Mouse (Mus musculus): ENCODE results near the gene Tbx20. TPM values are rescaled to one million over a fixed set of nuclear protein-coding genes. Genes with fewer than 3 reads are reported as not detected.

Gene Tbx20
- total RNA-seq (2014; rRNA removed) (2.2 and 2.9 TPM in 2 replicates), polyA plus RNA-seq (2015; fragmentation: Nextera tagmentation; extraction: Ambion mirVana) (0.35 and 0.40 TPM in 2 replicates)

DNA sequence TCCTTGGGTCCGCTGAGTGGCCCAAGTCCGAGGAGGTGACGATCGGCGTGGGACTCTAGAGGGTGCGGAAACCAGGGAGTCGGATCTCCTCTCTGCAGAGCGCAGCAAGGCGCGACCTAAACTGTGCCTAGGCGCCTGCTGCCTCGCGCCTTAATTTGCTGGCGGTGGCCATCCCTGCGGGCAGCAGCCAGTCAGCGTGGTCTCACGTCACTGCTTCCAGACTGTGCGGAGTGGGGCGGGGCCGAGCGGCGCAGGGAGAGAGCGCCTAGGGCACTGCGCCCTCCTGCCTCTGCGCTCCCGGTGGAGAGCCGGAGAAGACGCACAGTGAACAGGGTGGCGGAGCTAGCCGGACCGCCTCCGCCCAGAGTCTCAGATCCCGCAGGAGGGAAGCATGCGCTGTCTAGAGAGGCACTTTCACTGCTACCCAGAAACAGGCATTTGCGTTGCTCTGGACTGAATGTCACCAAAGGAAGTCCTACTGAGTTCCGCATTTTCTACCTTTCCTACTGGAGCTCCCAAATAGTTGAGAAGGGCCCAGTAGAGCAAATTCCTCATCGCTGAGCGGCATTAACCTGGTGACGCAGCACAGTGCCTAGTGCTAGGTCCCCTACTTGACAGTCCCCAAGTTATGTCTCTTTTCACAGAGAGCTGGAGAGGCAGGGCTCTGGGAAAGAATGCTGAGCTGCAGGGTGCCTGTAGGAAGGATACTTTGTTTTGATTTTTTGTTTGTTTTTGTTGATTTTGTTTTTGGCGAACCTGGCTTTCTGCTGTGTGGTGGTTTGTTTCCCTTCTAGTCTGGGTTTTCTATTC is at the start of gene Tbx20:
Gene Tbx20 (minus strand): TSS at position 144 of the 810 bp plus-strand sequence.
- ATAC-seq, result peak; percentile 48
- no peak for TF ChIP-seq CTCF (IDR thresholded peaks at IDR 0.05; ENCODE audit: low read depth)
- peak within 1 kb of the TSS; percentile 23 for H3K4me3 ChIP-seq (ENCODE audit: low read length)
- no peaks in the 10 kb centered on the region for H3K9me3 ChIP-seq (ENCODE audit: low read length)
- H3K9ac ChIP-seq (replicated peaks; ENCODE audit: low read length), result no peak within 1 kb of the TSS
- WGBS, result 1% methylated on average over 35 of the region's 40 CpGs
- peaks cover 92% of the 10 kb centered on the region for H3K27me3 ChIP-seq (ENCODE audit: insufficient read depth, low read length)
- peak within 1 kb of the TSS; percentile 41 for H3K4me2 ChIP-seq (ENCODE audit: low read depth, low read length)
- no peak within 1 kb of the TSS for H3K27ac ChIP-seq
- H3K4me1 ChIP-seq (ENCODE audit: insufficient read depth, low read length), result no peaks in the 10 kb centered on the region
- no peaks in the 10 kb centered on the region for H3K36me3 ChIP-seq (ENCODE audit: insufficient read depth, low read length)
- no peak for DNase-seq (ENCODE audit: low spot score)

- Histone ChIP-seq H3K4me3 (ENCODE audit: low read length) (no peak overlapping the region), H3K27me3 (ENCODE audit: insufficient read depth, low read length) (no peaks in the 10 kb centered on the region), H3K9ac (replicated peaks; ENCODE audit: low read length) (no peak overlapping the region), H3K9me3 (ENCODE audit: low read length) (no peaks in the 10 kb centered on the region), H3K27ac (no peak overlapping the region), H3K36me3 (ENCODE audit: insufficient read depth, low read length) (no peaks in the 10 kb centered on the region), H3K4me2 (ENCODE audit: low read depth, low read length) (no peak overlapping the region), H3K4me1 (ENCODE audit: insufficient read depth, low read length) (no peaks in the 10 kb centered on the region)
- no peak for TF ChIP-seq CTCF (IDR thresholded peaks at IDR 0.05; ENCODE audit: low read depth)
- 55% methylated on average over 3 of the region's 3 CpGs for WGBS
- DNase-seq (ENCODE audit: low spot score) (no peak), ATAC-seq (no peak)
These were observed 44.4 kb upstream of the Tbx20 start for GRCm38 (mm10) chr9:24818511-24818910.

DNA sequence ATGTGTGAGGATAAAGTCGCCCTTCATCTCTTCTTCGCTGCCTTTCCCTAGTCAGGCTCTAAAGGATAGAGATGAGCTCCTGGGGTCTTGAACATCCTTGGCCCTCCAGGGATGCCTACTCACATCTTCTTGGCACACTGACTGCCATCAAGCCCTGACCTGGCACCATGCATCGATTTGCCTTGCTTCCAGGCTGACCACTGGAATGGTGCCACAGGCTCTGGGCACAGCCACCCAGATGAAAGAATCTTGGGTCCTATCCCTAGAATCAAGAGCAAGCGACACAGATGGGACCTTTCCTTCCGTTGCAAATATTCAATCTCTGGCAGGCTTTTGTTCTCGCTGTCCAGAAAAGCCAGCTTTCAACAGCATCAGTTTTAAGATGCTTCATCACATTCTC is 38.4 kb upstream of the Tbx20 start:
- no peak overlapping the region for H3K4me3 ChIP-seq (ENCODE audit: low read length)
- no peak overlapping the region for H3K27ac ChIP-seq
- WGBS, result 70% methylated on average over 6 of the region's 6 CpGs
- peak; percentile 8 for DNase-seq (ENCODE audit: low spot score)
- no peak for TF ChIP-seq CTCF (IDR thresholded peaks at IDR 0.05; ENCODE audit: low read depth)
- H3K27me3 ChIP-seq (ENCODE audit: insufficient read depth, low read length), result no peaks in the 10 kb centered on the region
- no peaks in the 10 kb centered on the region for H3K36me3 ChIP-seq (ENCODE audit: insufficient read depth, low read length)
- H3K9me3 ChIP-seq (ENCODE audit: low read length), result no peaks in the 10 kb centered on the region
- no peaks in the 10 kb centered on the region for H3K4me1 ChIP-seq (ENCODE audit: insufficient read depth, low read length)
- no peak for ATAC-seq
- no peak overlapping the region for H3K9ac ChIP-seq (replicated peaks; ENCODE audit: low read length)
- H3K4me2 ChIP-seq (ENCODE audit: low read depth, low read length), result no peak overlapping the region

GRCm38 (mm10) chr9:24792110-24792509 is 18.0 kb upstream of the Tbx20 start:
- 93% methylated on average over 2 of the region's 2 CpGs for WGBS
- DNase-seq (ENCODE audit: low spot score), result no peak

DNA sequence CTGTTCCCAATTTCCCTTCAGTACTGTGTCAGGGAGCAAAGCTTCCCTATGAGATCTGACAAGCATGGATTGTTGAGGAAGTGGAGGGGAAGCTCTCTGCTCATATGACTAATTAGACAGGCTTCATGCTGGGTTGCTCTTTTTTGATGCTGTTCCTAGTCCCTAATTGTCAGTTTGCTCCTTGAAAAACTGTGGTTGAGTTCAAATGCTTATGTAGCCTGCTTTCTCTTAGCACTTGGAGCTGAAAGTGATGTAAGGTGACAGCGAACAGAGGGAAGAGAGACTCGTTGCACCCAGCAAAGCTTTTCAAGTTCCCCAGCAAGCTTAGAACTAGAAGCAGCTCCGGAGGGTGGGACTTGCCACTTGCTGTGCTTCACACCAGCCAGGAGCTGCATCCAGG is 15.3 kb upstream of the Tbx20 start:
- no peak overlapping the region for H3K27ac ChIP-seq
- no peaks in the 10 kb centered on the region for H3K9me3 ChIP-seq (ENCODE audit: low read length)
- no peaks in the 10 kb centered on the region for H3K4me1 ChIP-seq (ENCODE audit: insufficient read depth, low read length)
- H3K9ac ChIP-seq (replicated peaks; ENCODE audit: low read length), result no peak overlapping the region
- H3K4me3 ChIP-seq (ENCODE audit: low read length), result no peak overlapping the region
- DNase-seq (ENCODE audit: low spot score) (no peak), ATAC-seq (no peak)
- no peaks in the 10 kb centered on the region for H3K27me3 ChIP-seq (ENCODE audit: insufficient read depth, low read length)
- H3K4me2 ChIP-seq (ENCODE audit: low read depth, low read length), result no peak overlapping the region
- no peak for TF ChIP-seq CTCF (IDR thresholded peaks at IDR 0.05; ENCODE audit: low read depth)
- 68% methylated on average over 3 of the region's 3 CpGs for WGBS
- no peaks in the 10 kb centered on the region for H3K36me3 ChIP-seq (ENCODE audit: insufficient read depth, low read length)

More at GRCm38 (mm10) chr9:24792110-24792509, 18.0 kb upstream of the Tbx20 start:
- Histone ChIP-seq H3K36me3 (ENCODE audit: insufficient read depth, low read length) (no peaks in the 10 kb centered on the region), H3K4me3 (ENCODE audit: low read length) (no peak overlapping the region), H3K27me3 (ENCODE audit: insufficient read depth, low read length) (no peaks in the 10 kb centered on the region), H3K4me2 (ENCODE audit: low read depth, low read length) (no peak overlapping the region), H3K4me1 (ENCODE audit: insufficient read depth, low read length) (no peaks in the 10 kb centered on the region), H3K9me3 (ENCODE audit: low read length) (no peaks in the 10 kb centered on the region), H3K9ac (replicated peaks; ENCODE audit: low read length) (no peak overlapping the region), H3K27ac (no peak overlapping the region)
- no peak for ATAC-seq
- TF ChIP-seq CTCF (IDR thresholded peaks at IDR 0.05; ENCODE audit: low read depth), result no peak

GRCm38 (mm10) chr9:24782338-24782737 is 8.2 kb upstream of the Tbx20 start:
- Histone ChIP-seq H3K9me3 (ENCODE audit: low read length) (no peaks in the 10 kb centered on the region), H3K4me3 (ENCODE audit: low read length) (no peak overlapping the region), H3K27me3 (ENCODE audit: insufficient read depth, low read length) (peaks cover 54% of the 10 kb centered on the region), H3K27ac (no peak overlapping the region), H3K4me2 (ENCODE audit: low read depth, low read length) (no peak overlapping the region), H3K9ac (replicated peaks; ENCODE audit: low read length) (no peak overlapping the region), H3K4me1 (ENCODE audit: insufficient read depth, low read length) (no peaks in the 10 kb centered on the region), H3K36me3 (ENCODE audit: insufficient read depth, low read length) (no peaks in the 10 kb centered on the region)
- TF ChIP-seq CTCF (IDR thresholded peaks at IDR 0.05; ENCODE audit: low read depth), result no peak
- 35% methylated on average over 3 of the region's 3 CpGs for WGBS
- ATAC-seq (no peak), DNase-seq (ENCODE audit: low spot score) (no peak)

DNA sequence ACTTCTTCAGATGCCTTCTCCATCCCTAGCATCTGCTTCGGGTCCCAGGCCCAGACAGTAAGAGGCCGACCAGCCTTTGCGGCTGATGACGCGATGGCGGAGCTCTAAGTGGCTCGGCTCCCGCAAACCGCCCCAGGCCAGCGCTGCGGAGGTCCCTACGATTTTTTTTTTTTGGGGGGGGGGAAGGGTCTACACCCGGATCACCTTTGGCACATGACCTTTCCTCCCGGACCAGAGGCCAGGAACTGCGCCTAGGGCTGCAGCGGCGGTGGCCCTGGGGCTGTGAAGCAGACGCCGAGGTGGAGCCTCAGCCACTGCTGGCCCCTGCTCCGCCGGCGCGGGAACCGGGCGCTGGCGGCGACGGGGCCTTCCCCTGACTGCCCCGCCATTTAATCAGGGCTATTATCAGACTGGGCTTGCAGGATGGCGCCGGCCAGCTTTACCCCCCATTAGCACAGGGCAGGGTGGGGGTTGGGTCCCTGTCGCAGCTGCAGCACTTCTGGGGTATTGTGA is 6.9 kb upstream of the Tbx20 start:
- Histone ChIP-seq H3K4me2 (ENCODE audit: low read depth, low read length) (peak overlapping the region; percentile 52), H3K4me3 (ENCODE audit: low read length) (peak overlapping the region; percentile 31), H3K27me3 (ENCODE audit: insufficient read depth, low read length) (peaks cover 67% of the 10 kb centered on the region), H3K9me3 (ENCODE audit: low read length) (no peaks in the 10 kb centered on the region), H3K27ac (no peak overlapping the region), H3K4me1 (ENCODE audit: insufficient read depth, low read length) (no peaks in the 10 kb centered on the region), H3K9ac (replicated peaks; ENCODE audit: low read length) (no peak overlapping the region), H3K36me3 (ENCODE audit: insufficient read depth, low read length) (no peaks in the 10 kb centered on the region)
- TF ChIP-seq CTCF (IDR thresholded peaks at IDR 0.05; ENCODE audit: low read depth), result no peak
- ATAC-seq, result peak; percentile 64; the same call in 1 of the 2 replicates
- 2% methylated on average over 28 of the region's 32 CpGs for WGBS
- no peak for DNase-seq (ENCODE audit: low spot score)
